Mouse (Mus musculus): ENCODE measurements around the gene Tmem120a. TPM values are rescaled to one million over a fixed set of nuclear protein-coding genes. Genes with fewer than 3 reads are reported as not detected.

The Tmem120a gene
- polyA plus RNA-seq (2011; ENCODE audit: insufficient read depth, insufficient read length, low replicate concordance, missing spikeins) = 19.0 and 74.1 TPM in 2 replicates

DNA sequence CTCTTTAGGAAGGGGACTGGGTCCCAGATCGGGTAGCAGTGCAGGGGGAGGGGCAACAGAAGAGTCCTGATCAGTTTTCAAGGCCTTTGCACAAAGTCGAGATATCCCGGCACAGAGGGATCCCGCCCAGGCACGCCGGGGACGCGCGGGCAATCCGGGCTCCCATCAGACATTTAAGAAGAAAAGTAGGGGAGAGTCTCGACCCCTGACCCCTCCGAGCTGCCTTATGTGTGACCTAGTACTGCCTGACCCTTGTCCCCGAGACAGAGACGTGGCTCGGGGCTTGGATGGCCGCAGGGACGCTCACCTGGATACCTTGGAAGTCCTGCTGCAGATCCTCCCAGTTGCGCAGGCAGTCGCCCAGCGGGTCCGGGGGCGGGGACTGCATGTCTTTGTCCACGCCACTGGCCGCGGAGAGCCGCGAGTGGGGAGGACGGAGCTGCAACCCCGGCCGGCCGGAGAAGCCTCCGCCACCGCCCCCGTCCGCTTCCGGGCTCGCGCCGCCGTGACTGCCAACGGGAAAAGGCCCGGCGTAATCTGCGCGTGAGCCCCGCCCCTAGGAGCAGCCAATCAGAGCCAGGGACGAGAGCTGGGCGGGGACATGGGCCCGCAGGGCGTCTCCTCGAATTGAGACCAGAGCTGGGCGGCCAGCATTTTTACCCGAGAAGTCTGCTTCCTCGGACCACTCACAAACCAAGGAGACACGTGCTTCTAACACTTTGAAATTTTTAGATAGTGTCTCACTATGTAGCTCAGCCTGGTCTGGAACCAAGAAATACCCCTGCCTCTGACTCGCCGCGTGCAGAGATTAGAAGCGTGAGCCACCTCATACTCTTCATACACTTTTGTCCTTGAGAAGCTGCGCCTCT is at the start of gene Tmem120a:
Gene Tmem120a (minus strand): TSS at position 708 of the 869 bp plus-strand sequence.
- Histone ChIP-seq H3K4me1 (ENCODE audit: control insufficient read depth, insufficient read depth, low read length) (peaks cover 1% of the 10 kb centered on the region; the same call in 1 of the 2 replicates), H3K4me3 (replicated peaks; ENCODE audit: control insufficient read depth, low read depth, low read length) (peak within 1 kb of the TSS; percentile 94), H3K27ac (ENCODE audit: control insufficient read depth, insufficient read depth, low read depth, low read length, poor library complexity) (peak within 1 kb of the TSS; percentile 52)
- WGBS = under 1% methylated on average over 60 of the region's 60 CpGs
- TF ChIP-seq CTCF (IDR thresholded peaks at IDR 0.05; ENCODE audit: control insufficient read depth, insufficient read depth, low read length) (no peak), POLR2A (IDR thresholded peaks at IDR 0.05; ENCODE audit: borderline replicate concordance, control insufficient read depth, low read depth, low read length) (peak; percentile 71; the same call in 1 of the 2 replicates)

DNA sequence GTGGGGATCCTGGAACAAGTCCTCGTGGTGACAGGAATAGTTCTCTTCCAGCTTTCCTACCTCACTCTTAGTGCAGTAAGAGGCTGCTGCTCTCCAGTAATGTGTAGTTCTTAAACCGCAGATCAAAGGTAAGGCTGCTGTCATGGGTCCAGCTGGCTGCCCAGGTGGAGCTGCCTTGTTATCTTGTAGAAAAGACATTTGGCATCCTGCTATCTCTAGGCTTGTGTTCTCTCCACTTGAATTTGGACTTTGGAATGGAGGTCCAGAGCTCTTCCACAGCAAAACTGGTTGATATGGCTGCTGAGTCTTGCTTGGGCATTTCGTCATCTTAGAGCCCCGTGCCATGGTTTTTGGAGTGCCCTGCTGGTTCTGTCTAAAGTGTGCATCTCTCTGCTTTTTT is 38.7 kb upstream of the Tmem120a start:
- no peak overlapping the region for H3K4me3 ChIP-seq (replicated peaks; ENCODE audit: control insufficient read depth, low read depth, low read length)
- H3K4me1 ChIP-seq (ENCODE audit: control insufficient read depth, insufficient read depth, low read length) = peaks cover 2% of the 10 kb centered on the region
- TF ChIP-seq CTCF (IDR thresholded peaks at IDR 0.05; ENCODE audit: control insufficient read depth, insufficient read depth, low read length) = no peak
- no peak for TF ChIP-seq POLR2A (IDR thresholded peaks at IDR 0.05; ENCODE audit: borderline replicate concordance, control insufficient read depth, low read depth, low read length)
- WGBS = 84% methylated on average over 4 of the region's 4 CpGs
- H3K27ac ChIP-seq (ENCODE audit: control insufficient read depth, insufficient read depth, low read depth, low read length, poor library complexity) = no peak overlapping the region

DNA sequence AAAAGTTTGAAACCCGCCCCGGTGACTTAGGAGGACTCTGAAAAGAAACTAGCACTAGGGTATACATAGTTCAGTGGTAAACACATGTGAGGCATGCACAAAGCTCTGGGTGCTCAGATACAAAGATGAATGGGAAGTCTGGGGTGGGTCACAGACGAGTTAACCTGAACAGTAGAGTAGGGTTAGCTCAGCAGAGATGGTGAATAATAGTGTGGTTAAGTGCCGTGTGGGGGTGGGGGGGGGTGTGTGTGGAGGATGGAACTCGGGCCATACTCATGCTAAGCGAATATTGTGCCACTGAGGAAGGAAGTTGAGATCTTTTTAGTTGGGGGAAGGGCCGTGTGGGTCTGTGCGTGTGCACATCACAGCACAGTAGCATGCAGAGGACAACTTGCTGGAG is 36.1 kb upstream of the Tmem120a start:
- H3K4me3 ChIP-seq (replicated peaks; ENCODE audit: control insufficient read depth, low read depth, low read length) = no peak overlapping the region
- peaks cover 4% of the 10 kb centered on the region for H3K4me1 ChIP-seq (ENCODE audit: control insufficient read depth, insufficient read depth, low read length)
- no peak overlapping the region for H3K27ac ChIP-seq (ENCODE audit: control insufficient read depth, insufficient read depth, low read depth, low read length, poor library complexity)
- WGBS = 18% methylated on average over 8 of the region's 8 CpGs
- TF ChIP-seq POLR2A (IDR thresholded peaks at IDR 0.05; ENCODE audit: borderline replicate concordance, control insufficient read depth, low read depth, low read length) = no peak
- no peak for TF ChIP-seq CTCF (IDR thresholded peaks at IDR 0.05; ENCODE audit: control insufficient read depth, insufficient read depth, low read length)

DNA sequence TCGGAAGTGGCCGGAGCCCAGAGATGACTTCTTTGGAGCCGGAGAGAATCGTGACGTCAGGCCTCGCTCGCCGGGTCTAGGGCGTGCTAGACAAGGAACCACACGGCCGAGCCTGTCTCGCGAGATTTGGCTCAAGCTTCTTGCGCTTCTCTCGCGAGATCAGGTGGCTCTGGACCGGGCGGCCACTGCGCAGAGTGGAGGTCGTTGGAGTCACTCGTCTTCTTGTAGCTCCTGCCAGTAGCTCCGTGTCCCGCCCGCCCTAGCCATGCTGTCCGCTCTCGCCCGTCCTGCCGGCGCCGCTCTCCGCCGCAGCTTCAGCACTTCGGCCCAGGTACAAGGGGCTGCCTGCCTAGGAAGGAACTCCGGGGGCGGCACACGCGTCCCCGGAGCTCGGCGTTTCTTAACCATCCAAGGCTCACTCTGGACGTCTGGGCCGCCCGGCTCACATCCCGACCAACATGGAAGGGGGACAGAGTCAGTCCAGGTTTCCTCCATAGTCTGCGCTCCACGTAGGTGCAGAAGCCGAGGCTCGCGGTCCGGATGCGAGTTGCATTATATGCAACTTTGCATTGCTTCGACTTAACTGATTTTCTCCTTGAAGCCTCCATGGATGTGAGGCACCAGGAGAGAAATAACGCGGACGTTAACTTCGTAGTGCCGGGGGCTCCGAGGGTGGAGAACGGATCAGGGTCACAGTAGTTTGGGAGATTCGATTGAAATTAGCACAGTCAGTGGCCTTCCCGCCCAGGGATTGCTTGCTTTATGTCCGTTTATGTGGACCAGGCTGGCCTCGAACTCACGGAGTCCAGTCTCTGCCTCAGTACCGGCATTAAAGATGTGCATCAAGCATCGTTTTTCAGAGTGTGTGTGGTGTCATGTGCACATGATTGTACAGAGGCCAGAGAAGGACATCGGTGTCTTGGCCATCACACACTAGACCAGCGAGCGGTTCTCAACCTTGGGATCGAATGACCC is 34.5 kb upstream of the Tmem120a start, which contains the start of gene Mdh2:
Gene Mdh2 (plus strand): TSS at position 10 of the 975 bp plus-strand sequence.
- WGBS = 2% methylated on average over 70 of the region's 70 CpGs
- peak within 1 kb of the TSS; percentile 94 for H3K4me3 ChIP-seq (replicated peaks; ENCODE audit: control insufficient read depth, low read depth, low read length)

DNA sequence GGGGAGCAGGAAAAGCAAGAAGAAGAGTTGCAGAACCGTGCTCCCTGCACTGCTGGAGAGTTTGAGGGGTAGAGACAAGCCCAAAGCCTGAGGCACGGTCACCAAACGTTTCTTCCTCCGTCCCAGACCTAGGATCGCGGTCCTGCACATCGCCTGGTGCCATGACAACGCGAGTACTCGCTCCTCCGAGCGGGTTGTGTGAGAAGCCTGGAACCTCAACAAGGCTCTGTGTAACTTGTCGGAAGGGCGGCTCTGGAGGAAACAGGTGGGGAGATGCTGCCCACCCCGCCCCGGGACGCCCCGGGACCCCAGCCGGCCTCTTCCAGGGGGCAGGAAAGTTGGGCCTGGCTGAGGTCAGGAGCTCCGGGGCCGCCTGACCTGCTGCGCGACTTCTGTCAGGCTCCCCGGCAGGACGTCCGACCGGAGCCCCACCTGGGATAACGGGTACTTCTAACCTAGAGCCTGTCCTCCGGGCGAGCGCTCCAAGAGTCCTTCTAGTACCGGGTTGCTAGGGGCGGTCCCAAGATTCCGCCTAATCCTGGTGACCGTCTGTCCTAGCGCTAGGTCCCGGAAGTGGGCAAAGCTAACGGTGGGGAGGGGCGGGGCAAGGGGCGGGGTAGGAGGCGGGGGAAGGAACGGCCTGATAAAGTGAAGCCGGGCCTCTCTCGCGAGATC is 33.7 kb upstream of the Tmem120a start, which contains the start of gene Styxl1:
Gene Styxl1 (minus strand): TSS at position 590 of the 675 bp plus-strand sequence.
- Histone ChIP-seq H3K27ac (ENCODE audit: control insufficient read depth, insufficient read depth, low read depth, low read length, poor library complexity) (peak within 1 kb of the TSS; percentile 97), H3K4me3 (replicated peaks; ENCODE audit: control insufficient read depth, low read depth, low read length) (peak within 1 kb of the TSS; percentile 94), H3K4me1 (ENCODE audit: control insufficient read depth, insufficient read depth, low read length) (peaks cover 11% of the 10 kb centered on the region)
- TF ChIP-seq CTCF (IDR thresholded peaks at IDR 0.05; ENCODE audit: control insufficient read depth, insufficient read depth, low read length) (no peak), POLR2A (IDR thresholded peaks at IDR 0.05; ENCODE audit: borderline replicate concordance, control insufficient read depth, low read depth, low read length) (no peak)
- under 1% methylated on average over 45 of the region's 45 CpGs for WGBS

More for the DNA sequence above, 34.5 kb upstream of the Tmem120a start, which contains the start of gene Mdh2:
- peaks cover 9% of the 10 kb centered on the region for H3K4me1 ChIP-seq (ENCODE audit: control insufficient read depth, insufficient read depth, low read length)
- H3K27ac ChIP-seq (ENCODE audit: control insufficient read depth, insufficient read depth, low read depth, low read length, poor library complexity) = peak within 1 kb of the TSS; percentile 97
- TF ChIP-seq CTCF (IDR thresholded peaks at IDR 0.05; ENCODE audit: control insufficient read depth, insufficient read depth, low read length) = no peak
- peak; percentile 99 for TF ChIP-seq POLR2A (IDR thresholded peaks at IDR 0.05; ENCODE audit: borderline replicate concordance, control insufficient read depth, low read depth, low read length)

DNA sequence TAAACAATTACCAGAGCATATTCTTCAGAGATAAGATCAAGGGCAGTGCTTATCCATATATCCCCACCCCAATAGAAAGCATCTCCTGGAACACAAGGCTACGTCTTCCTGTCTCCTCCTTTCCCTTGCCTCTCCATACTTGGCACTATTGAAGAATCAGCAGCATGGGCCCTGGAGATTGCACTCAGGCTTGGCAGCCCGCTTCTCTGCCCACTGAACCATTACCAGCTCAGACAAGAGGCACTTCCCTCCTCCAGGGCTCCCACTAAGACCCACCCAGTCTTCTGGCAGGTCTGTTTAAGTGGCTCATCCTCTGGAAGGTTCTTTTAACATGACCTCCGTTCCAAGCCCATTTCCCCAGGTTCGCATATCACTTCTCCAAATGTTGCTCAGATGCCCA is 32.3 kb upstream of the Tmem120a start:
- 86% methylated on average over 4 of the region's 4 CpGs for WGBS
- Histone ChIP-seq H3K27ac (ENCODE audit: control insufficient read depth, insufficient read depth, low read depth, low read length, poor library complexity) (no peak overlapping the region), H3K4me3 (replicated peaks; ENCODE audit: control insufficient read depth, low read depth, low read length) (no peak overlapping the region), H3K4me1 (ENCODE audit: control insufficient read depth, insufficient read depth, low read length) (peaks cover 18% of the 10 kb centered on the region)
- no peak for TF ChIP-seq POLR2A (IDR thresholded peaks at IDR 0.05; ENCODE audit: borderline replicate concordance, control insufficient read depth, low read depth, low read length)
- TF ChIP-seq CTCF (IDR thresholded peaks at IDR 0.05; ENCODE audit: control insufficient read depth, insufficient read depth, low read length) = no peak

DNA sequence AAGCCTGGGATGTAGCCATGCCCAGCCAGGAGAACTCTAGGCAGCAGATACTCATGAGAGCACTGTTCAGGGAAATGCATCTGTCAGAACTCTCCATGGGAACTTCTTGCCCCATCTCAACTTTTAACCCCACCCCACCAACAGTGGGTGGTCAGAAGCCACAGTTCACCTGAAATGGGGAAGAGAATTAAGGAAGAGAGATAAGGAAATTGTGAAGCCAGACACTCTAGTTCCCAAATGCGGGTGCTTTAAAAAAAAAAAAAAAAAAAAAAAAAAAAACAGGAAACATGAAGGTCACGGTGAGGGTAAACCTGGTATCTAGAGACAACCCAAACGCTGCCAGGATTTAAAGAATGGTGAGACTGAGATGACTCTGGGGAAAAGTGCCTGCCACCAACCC is 28.3 kb upstream of the Tmem120a start:
- H3K4me1 ChIP-seq (ENCODE audit: control insufficient read depth, insufficient read depth, low read length) = peaks cover 18% of the 10 kb centered on the region
- TF ChIP-seq CTCF (IDR thresholded peaks at IDR 0.05; ENCODE audit: control insufficient read depth, insufficient read depth, low read length) (no peak), POLR2A (IDR thresholded peaks at IDR 0.05; ENCODE audit: borderline replicate concordance, control insufficient read depth, low read depth, low read length) (no peak)
- WGBS = 2% methylated on average over 3 of the region's 3 CpGs
- H3K4me3 ChIP-seq (replicated peaks; ENCODE audit: control insufficient read depth, low read depth, low read length) = peak overlapping the region; percentile 38
- peak overlapping the region; percentile 44; the same call in 1 of the 2 replicates for H3K27ac ChIP-seq (ENCODE audit: control insufficient read depth, insufficient read depth, low read depth, low read length, poor library complexity)
